Mouse (Mus musculus) heart, embryonic 13.5 days (tissue): ENCODE results near the gene G6pc3. TPM values are rescaled to one million over a fixed set of nuclear protein-coding genes. Genes with fewer than 3 reads are reported as not detected.

Experiments
- ATAC-seq: fragments of 200-750 bp; cut with Nextera tagmentation; 2 replicates; pipeline ENCODE4 v1.8.0; 2017; ENCODE audit warnings: moderate TSS enrichment; ENCODE audit not compliant: insufficient number of reproducible peaks, low FRiP score, low TSS enrichment; ENCODE audit errors: extremely low read depth
- H3K27ac ChIP-seq: fragments of 300-500 bp; sonication (generic); replicated peaks from 2 replicates; pipeline ENCODE4 v1.5.1; 2015; ENCODE audit warnings: moderate library complexity, mild to moderate bottlenecking, inconsistent platforms
- H3K27me3 ChIP-seq: fragments of 300-500 bp; sonication (generic); replicated peaks from 2 replicates; pipeline ENCODE4 v1.6.1; 2015; ENCODE audit warnings: mild to moderate bottlenecking, inconsistent platforms
- H3K36me3 ChIP-seq: fragments of 300-500 bp; sonication (generic); 2 replicates; pipeline ENCODE4 v1.6.1; 2015; ENCODE audit warnings: mild to moderate bottlenecking, inconsistent platforms
- H3K4me1 ChIP-seq: fragments of 300-500 bp; sonication (generic); 2 replicates; pipeline ENCODE4 v1.6.1; 2015; ENCODE audit warnings: inconsistent platforms
- H3K4me2 ChIP-seq: fragments of 300-500 bp; sonication (generic); 2 replicates; pipeline ENCODE4 v1.6.1; 2015; ENCODE audit warnings: inconsistent platforms, mild to moderate bottlenecking, moderate library complexity
- H3K4me3 ChIP-seq: fragments of 300-500 bp; sonication (generic); 2 replicates; pipeline ENCODE4 v1.5.1; 2015; ENCODE audit warnings: moderate library complexity, mild to moderate bottlenecking, inconsistent platforms
- H3K9ac ChIP-seq: fragments of 300-500 bp; sonication (generic); 2 replicates; pipeline ENCODE4 v1.6.1; 2015; ENCODE audit warnings: inconsistent platforms, mild to moderate bottlenecking, moderate library complexity
- H3K9me3 ChIP-seq: fragments of 300-500 bp; sonication (generic); 2 replicates; pipeline ENCODE4 v1.6.1; 2016; ENCODE audit warnings: inconsistent platforms
- WGBS: fragments of 180-500 bp; shearing (Covaris S2); methylation state at CpG from one replicate; pipeline ENCODE4 v1.1.7; 2015; ENCODE audit warnings: mixed read lengths; 5-methylcytosine and 5-hydroxymethylcytosine counted together
- polyA plus RNA-seq: library from polyadenylated mRNA; unstranded; fragments of >200 nt; fragmentation: Nextera tagmentation; extraction: Ambion mirVana; gene quantifications from 2 replicates; pipeline ENCODE4 v1.2.1, GENCODE M21; 2015

The G6pc3 gene
- polyA plus RNA-seq, 1 experiment from 2014 or later = 25.6 TPM

GRCm38 (mm10) chr11:102211011-102211410 lies 21.6 kb downstream of the G6pc3 start:
- ATAC-seq = no peak
- Histone ChIP-seq H3K27ac (peak overlapping the region; percentile 68), H3K4me1 (peaks cover 98% of the 10 kb centered on the region), H3K9ac (peak overlapping the region; percentile 64), H3K36me3 (peaks cover 19% of the 10 kb centered on the region), H3K27me3 (no peaks in the 10 kb centered on the region), H3K4me3 (no peak overlapping the region), H3K4me2 (no peak overlapping the region), H3K9me3 (no peaks in the 10 kb centered on the region)
- 61% methylated on average over 5 of the region's 5 CpGs for WGBS

- peak overlapping the region; percentile 64 for H3K9ac ChIP-seq
- H3K4me1 ChIP-seq = peaks cover 97% of the 10 kb centered on the region
- peak overlapping the region; percentile 43 for H3K4me2 ChIP-seq
- H3K36me3 ChIP-seq = peaks cover 9% of the 10 kb centered on the region
- no peak overlapping the region for H3K4me3 ChIP-seq
- H3K9me3 ChIP-seq = no peaks in the 10 kb centered on the region
- H3K27ac ChIP-seq = peak overlapping the region; percentile 68
- H3K27me3 ChIP-seq = no peaks in the 10 kb centered on the region
- 44% methylated on average over 18 of the region's 18 CpGs for WGBS
- ATAC-seq = no peak
Observed at GRCm38 (mm10) chr11:102211936-102212341, 22.5 kb downstream of the G6pc3 start.

- H3K27me3 ChIP-seq = no peaks in the 10 kb centered on the region
- peak overlapping the region; percentile 77 for H3K9ac ChIP-seq
- no peaks in the 10 kb centered on the region for H3K9me3 ChIP-seq
- ATAC-seq = no peak
- H3K27ac ChIP-seq = peak overlapping the region; percentile 95
- H3K4me3 ChIP-seq = peak overlapping the region; percentile 5
- H3K4me2 ChIP-seq = peak overlapping the region; percentile 86
- 24% methylated on average over 10 of the region's 10 CpGs for WGBS
- peaks cover 8% of the 10 kb centered on the region for H3K36me3 ChIP-seq
- H3K4me1 ChIP-seq = peaks cover 95% of the 10 kb centered on the region
Observed at GRCm38 (mm10) chr11:102214430-102215156, 25.2 kb downstream of the G6pc3 start.

GRCm38 (mm10) chr11:102215511-102215910 lies 26.1 kb downstream of the G6pc3 start:
- Histone ChIP-seq H3K4me1 (peaks cover 95% of the 10 kb centered on the region), H3K9ac (peak overlapping the region; percentile 77), H3K4me2 (peak overlapping the region; percentile 86), H3K4me3 (peak overlapping the region; percentile 63), H3K27me3 (no peaks in the 10 kb centered on the region), H3K9me3 (no peaks in the 10 kb centered on the region), H3K27ac (peak overlapping the region; percentile 95), H3K36me3 (peaks cover 8% of the 10 kb centered on the region)
- no peak for ATAC-seq
- WGBS = 42% methylated on average over 11 of the region's 11 CpGs

- peaks cover 11% of the 10 kb centered on the region for H3K36me3 ChIP-seq
- 15% methylated on average over 12 of the region's 12 CpGs for WGBS
- ATAC-seq = peak; percentile 58; the same call in 1 of the 2 replicates
- H3K27me3 ChIP-seq = no peaks in the 10 kb centered on the region
- H3K4me2 ChIP-seq = peak overlapping the region; percentile 86
- H3K9ac ChIP-seq = peak overlapping the region; percentile 89
- H3K27ac ChIP-seq = peak overlapping the region; percentile 95
- peaks cover 95% of the 10 kb centered on the region for H3K4me1 ChIP-seq
- H3K4me3 ChIP-seq = peak overlapping the region; percentile 63
- no peaks in the 10 kb centered on the region for H3K9me3 ChIP-seq
Observed at GRCm38 (mm10) chr11:102216056-102216885, 26.9 kb downstream of the G6pc3 start.

GRCm38 (mm10) chr11:102216886-102217240 lies 27.4 kb downstream of the G6pc3 start:
- 20% methylated on average over 5 of the region's 5 CpGs for WGBS
- Histone ChIP-seq H3K27me3 (no peaks in the 10 kb centered on the region), H3K36me3 (peaks cover 9% of the 10 kb centered on the region), H3K4me1 (peaks cover 95% of the 10 kb centered on the region), H3K9ac (peak overlapping the region; percentile 89), H3K27ac (peak overlapping the region; percentile 95), H3K9me3 (no peaks in the 10 kb centered on the region), H3K4me2 (peak overlapping the region; percentile 86), H3K4me3 (peak overlapping the region; percentile 63)
- no peak for ATAC-seq

- ATAC-seq = no peak
- WGBS = 63% methylated on average over 6 of the region's 6 CpGs
- peak overlapping the region; percentile 86 for H3K4me2 ChIP-seq
Observed at GRCm38 (mm10) chr11:102217396-102217795, 28.0 kb downstream of the G6pc3 start.

GRCm38 (mm10) chr11:102217876-102218430 lies 28.5 kb downstream of the G6pc3 start:
- peaks cover 18% of the 10 kb centered on the region for H3K36me3 ChIP-seq
- no peaks in the 10 kb centered on the region for H3K9me3 ChIP-seq
- H3K9ac ChIP-seq = peak overlapping the region; percentile 89
- peak overlapping the region; percentile 86 for H3K4me2 ChIP-seq
- H3K4me3 ChIP-seq = peak overlapping the region; percentile 63
- H3K27ac ChIP-seq = peak overlapping the region; percentile 95
- H3K27me3 ChIP-seq = no peaks in the 10 kb centered on the region
- peaks cover 95% of the 10 kb centered on the region for H3K4me1 ChIP-seq
- WGBS = 29% methylated on average over 7 of the region's 7 CpGs
- ATAC-seq = no peak

More at GRCm38 (mm10) chr11:102217396-102217795, 28.0 kb downstream of the G6pc3 start:
- peaks cover 95% of the 10 kb centered on the region for H3K4me1 ChIP-seq
- peak overlapping the region; percentile 95 for H3K27ac ChIP-seq
- no peaks in the 10 kb centered on the region for H3K9me3 ChIP-seq
- peak overlapping the region; percentile 89 for H3K9ac ChIP-seq
- H3K36me3 ChIP-seq = peaks cover 13% of the 10 kb centered on the region
- H3K4me3 ChIP-seq = peak overlapping the region; percentile 63
- no peaks in the 10 kb centered on the region for H3K27me3 ChIP-seq

- Histone ChIP-seq H3K4me2 (peak overlapping the region; percentile 86), H3K9me3 (no peaks in the 10 kb centered on the region), H3K27ac (peak overlapping the region; percentile 98), H3K27me3 (no peaks in the 10 kb centered on the region), H3K9ac (peak overlapping the region; percentile 89), H3K4me3 (peak overlapping the region; percentile 63), H3K4me1 (peaks cover 96% of the 10 kb centered on the region), H3K36me3 (peaks cover 21% of the 10 kb centered on the region)
- ATAC-seq = peak; percentile 70
- 0% methylated on average over 10 of the region's 10 CpGs for WGBS
Observed at GRCm38 (mm10) chr11:102218783-102219182, 29.4 kb downstream of the G6pc3 start.

GRCm38 (mm10) chr11:102219247-102219993 lies 30.0 kb downstream of the G6pc3 start:
- peaks cover 26% of the 10 kb centered on the region for H3K36me3 ChIP-seq
- WGBS = 42% methylated on average over 14 of the region's 14 CpGs
- H3K4me2 ChIP-seq = peak overlapping the region; percentile 86
- no peak; the same call in 1 of the 2 replicates for ATAC-seq
- H3K9me3 ChIP-seq = no peaks in the 10 kb centered on the region
- no peaks in the 10 kb centered on the region for H3K27me3 ChIP-seq
- peak overlapping the region; percentile 98 for H3K27ac ChIP-seq
- H3K4me3 ChIP-seq = peak overlapping the region; percentile 63
- H3K9ac ChIP-seq = peak overlapping the region; percentile 77
- peaks cover 96% of the 10 kb centered on the region for H3K4me1 ChIP-seq
